Mouse (Mus musculus): Measurements from ENCODE around the gene Crybb2.

Crybb2 gene

DNA sequence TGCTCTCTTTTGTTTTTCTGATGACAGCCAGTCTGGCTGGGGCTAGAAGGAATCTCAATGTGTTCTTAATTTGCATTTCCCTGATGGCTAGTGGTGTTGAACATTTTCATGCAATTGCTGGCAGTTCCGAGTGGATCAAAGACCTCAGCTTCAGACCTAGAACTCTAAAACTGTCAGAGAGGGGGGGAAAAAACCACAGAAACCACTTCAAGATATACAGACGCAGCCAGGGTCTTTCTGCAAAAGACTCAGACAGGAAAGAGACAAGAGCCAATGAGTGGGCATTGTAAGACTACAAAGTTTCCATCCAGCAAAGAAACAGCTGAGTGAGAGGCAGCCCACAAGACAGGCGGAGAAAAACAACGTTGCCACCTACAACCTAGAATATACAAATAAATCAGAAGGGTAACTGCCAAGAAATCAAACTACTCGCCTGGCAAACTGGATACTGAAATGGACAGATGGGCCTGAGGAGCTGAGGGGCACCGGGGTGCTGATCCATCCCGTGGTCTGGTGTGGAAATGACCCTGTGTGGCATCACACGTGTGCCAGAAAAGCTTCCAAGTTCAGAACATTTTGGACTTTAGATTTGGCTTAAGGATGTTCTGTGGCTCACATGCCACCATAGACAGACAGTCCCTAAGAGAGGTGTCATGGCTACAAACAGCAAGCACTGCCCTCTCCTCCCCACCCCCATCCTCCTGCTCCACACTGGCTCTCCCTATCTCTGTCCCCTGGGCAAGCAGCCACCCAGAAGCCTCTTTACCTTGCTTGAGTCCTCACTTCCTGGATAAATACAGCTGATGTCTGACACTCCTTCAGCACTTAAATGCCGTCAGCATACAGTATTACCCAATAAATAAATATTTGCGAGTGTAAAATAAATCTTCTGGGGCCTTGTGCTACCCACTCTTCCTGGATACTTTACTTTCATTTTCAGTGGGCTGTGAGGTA is 34.5 kb downstream of the Crybb2 start:
- in situ Hi-C loops (cut with MboI, MseI), result no loop called here

DNA sequence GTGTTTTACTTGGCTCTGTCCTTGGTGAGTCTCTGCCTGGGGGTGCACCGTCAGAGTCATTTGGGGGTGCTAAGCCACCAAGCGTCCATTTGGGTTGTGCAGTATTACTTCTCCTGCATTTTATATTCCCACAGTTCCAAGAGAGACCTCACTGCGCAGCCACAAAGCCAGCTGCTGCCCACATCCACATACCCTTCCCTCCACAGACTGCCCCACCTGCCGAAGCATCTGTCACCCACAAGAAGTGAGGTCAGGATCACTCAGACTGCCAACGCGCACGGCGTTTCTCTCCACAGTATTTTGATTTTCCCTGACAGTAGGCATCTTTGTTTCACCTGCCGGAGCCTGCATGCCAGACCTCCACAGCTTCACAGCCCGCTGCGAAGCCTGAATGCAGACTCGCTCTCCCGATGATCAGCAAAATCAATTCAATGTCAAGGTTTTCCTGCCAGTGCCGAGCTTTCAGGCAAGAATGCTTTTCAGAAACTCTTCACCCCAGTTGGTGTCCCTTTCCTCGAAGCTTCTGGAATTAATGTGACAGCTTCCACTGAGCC is 38.6 kb downstream of the Crybb2 start:
- in situ Hi-C loops (cut with MboI, MseI), result no loop called here

DNA sequence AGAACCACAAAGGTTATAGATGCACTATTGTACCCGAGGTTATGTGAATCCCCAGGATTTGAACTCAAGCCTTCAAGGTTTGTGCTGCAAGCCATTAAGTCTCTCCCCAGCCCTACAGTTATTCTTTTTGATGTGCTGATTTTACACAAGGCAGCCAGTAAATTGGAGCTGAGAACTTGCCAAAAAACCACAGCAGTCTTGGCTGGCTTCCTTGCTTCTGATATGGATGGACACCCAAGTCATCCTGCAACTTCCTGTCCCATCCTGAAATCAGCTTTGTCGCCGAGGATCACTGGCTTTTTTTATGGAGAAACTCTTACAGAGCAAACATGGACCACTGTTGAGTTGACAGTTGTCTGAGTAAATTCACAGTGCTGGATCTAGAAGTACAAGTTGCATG is 39.8 kb downstream of the Crybb2 start:
- in situ Hi-C loops (cut with MboI, MseI), result no loop called here

DNA sequence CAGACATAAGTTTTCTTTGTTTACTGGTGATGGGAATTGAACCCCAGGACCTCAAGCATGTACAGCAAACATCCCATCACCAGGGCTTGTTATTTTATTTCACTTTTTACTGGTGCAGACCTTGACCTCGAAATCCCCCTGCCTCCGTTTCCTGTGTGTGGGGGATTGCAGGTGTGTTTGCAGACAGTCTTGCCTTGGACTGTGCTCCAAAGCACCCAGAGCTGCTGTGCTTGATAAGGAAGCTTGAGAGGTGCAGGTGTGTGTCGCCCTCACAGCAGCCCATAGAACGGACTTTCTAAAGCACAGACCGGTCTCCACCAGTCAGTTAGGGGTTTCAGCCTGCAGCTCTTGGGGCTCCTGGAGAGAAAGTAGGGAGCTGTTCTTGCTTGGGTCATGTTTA is 43.2 kb downstream of the Crybb2 start:
- in situ Hi-C loops (cut with MboI, MseI), result no loop called here

DNA sequence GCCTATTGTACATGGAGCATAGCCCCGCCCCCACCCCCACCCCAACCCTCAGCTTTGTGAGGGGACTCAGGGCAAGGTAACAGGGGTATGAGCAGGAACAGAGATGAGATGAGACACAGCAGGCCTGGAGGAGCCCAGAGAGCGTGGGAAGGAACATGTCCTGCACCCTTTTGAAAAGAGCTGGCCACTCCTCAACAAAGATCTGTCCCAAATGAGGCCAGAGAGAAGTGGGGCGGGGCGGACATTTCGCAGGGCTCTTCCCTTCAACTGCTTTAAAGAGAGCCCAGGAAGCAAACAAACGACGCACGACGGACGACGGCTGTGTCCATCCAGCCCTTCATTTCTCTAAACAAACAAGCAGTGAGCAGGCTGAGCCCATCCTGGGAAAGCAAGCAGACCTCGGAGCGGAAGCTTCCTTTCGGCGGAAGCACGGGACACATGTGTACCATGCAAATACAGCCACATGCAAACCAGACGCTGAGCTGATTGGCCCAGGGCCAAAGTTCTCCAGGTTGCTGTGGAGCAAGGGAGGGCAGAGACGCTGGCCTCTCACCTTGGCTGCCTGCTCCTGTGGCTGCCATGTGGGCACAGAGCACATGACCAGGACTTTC is 45.7 kb downstream of the Crybb2 start:
- in situ Hi-C loops (cut with MboI, MseI), result no loop called here

DNA sequence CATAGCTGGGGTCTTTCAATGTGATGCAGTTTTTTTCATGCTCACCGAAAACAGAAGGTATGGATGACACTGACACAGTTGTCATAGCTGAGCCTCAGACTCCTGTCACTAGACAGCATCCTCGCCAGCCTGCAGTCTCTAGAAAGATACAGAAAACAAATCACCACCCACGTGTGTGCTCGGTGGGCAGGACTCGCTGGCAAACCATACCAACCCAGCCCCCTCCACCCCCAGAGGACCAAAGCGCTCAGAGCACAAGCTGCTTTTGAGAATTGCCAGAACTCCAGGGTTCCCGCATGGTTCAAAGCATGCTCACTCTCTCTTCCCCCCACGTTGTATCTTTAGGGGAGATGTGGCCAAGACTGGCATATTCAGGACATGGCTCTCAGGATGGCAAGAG is 51.7 kb downstream of the Crybb2 start:
- in situ Hi-C loops (cut with MboI, MseI), result no loop called here

DNA sequence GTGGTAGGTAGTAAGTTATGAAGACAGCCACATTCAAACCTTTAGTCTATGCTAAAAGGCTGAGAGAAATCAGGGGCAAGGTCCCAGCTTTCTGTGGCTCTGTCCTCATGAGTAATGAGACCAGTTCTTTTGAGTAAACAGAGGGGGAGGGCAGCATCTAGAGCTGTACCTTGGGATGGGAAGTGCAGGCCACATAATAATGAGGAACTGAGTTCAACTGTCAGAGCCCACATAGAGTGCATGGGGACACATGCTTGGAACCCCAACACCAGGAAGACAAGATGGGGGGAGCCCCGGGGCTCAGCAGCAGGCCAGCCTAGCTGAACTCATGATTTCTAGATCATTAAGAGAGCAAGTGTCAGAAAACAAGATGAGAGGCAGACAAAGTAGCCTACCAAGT is 52.9 kb downstream of the Crybb2 start:
- in situ Hi-C loops (cut with MboI, MseI), result no loop called here

DNA sequence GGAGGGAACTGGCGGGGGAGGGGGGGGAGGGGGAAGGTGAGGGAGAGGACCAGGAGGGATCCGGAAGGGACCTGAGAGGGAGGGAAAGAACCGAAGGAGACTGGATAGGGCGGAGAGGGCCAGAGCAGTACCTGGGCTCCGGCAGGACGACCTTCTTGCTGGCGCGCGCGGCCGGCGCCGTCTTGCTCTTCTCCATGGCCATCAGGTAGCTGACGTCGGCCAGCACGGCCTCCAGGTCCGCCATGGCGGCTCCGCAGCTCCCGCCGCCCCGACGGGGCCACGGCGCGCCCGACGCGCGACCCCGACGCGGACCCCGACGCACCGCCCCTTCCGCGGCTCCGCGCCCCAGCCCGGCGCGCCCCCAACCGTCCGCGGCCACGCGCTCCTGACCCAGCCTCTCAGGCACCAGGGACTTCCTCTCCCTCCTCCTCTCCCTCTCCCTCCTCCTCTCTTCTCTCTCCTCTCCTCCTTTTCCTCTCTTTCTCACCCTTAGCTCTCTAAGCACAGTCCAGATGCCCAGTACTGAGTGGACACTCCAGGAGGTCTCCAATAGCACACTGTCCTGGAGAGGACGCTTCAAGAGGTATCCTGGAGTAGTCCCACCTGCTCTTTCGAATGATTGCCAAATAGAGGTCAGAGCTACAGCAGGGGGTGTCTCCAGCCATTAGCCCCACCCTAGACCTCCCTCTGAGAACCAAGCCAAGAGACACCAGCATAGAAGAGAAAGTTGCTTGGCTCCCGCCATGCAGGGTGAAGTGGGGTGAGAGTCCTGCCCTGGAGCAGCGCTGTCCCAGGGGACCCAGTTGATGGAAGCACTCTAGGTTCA is 54.5 kb downstream of the Crybb2 start, which contains the start of gene Grk3:
Gene Grk3 (minus strand): TSS at position 556 of the 826 bp plus-strand sequence.
- in situ Hi-C loops (cut with MboI, MseI), result no loop called here

DNA sequence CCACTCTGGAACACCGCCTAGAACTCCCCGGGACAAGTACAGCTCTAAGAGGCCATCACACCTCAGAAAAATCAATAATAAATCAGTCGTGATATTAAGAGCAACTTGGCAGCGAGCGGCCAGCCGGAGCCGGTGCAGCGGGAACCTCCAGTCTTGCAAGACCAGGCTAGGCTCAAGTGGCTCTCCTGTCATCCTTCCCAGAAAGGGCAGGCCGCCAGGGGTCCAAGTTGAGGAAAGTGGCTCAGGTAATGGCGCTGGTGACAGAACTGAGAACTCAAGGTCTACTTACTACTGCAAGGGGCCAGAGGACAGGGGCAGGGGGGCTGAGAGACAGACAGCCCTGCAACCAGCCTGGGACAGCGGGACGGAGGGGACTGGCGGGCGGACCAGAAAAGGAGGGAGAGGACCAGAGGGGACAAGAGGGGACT is 55.1 kb downstream of the Crybb2 start:
- in situ Hi-C loops (cut with MboI, MseI), result no loop called here

DNA sequence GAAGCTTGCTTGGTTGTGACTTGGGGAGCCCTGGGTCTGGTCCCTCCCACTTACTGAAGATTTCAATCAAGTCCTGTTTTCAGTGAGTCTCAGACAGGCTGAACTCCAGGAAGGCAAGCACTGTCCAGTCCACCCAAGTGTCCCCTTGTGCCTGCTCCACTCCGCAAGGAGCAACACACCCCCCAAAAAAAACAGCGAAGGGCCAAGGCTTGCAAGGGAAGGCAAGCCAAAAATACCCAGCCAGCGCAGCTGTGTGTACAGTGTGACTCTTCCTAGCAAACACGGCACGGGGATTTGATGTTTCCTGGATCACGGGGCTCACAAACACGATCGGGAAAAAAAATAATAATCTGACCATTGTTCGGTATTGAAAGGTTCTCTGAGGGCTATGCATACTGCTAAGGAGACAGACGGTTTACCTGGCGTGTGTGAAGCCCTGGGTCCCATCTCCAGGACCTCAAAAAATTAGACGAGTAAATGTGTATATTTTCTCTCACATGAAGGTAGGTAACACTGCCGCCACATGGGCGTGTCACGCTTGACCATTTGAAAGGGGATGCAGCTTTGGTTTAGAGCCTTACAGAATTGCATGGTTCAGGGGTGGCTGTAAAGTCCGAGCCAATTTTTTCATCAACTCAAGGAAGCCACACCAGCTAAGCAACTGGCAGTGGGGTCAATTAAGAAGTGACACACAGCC is 55.7 kb downstream of the Crybb2 start:
- in situ Hi-C loops (cut with MboI, MseI), result no loop called here

DNA sequence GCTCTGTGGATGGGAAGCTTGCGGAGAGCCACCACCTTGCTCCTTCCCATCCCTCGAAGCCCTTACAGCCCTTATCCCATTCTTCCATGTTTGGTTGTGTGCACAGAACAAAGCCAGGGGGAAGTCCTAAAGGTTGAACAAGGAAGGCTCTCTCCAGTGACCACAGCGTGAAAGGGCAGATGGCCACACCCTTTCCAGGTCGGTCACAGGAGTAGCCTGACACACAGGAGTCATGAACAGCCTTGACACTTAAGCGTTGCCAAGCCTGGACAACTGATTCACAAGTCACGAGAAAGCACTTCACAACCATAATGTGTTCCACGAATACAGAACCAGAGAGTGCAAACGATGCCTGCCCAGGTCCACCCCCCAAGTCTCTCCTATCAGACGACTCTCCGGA is 58.0 kb downstream of the Crybb2 start:
- in situ Hi-C loops (cut with MboI, MseI), result no loop called here

DNA sequence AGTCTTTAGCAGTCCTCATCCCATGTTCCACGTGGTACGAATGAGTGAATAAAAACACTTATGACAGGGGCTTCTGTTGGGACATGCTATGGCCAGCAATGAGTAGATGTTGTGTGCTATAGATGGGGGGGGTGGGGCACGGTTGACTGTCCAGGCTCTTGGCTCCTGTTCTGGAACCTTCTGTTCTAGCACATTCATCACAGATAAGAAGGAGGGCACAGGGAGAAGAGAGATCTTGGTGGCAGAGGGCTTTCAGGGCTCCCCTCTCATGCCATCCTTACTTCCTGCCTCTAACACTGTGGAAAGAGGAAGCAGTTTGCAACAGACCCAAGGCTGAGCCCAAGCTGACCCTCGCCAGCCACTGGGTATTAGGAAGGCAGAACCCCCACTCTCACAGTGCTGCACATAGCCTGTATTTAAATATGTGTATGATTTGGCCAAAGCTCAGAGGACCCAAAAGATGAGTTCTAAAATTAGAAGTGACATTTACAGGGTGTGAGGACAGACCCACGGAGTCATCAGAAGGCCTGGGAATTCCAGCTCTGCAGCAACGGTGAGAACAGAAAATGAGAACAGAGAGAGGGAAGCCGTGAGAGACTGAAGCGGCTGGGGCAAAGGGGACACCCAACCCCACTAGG is 60.6 kb downstream of the Crybb2 start:
- in situ Hi-C loops (cut with MboI, MseI), result no loop called here

DNA sequence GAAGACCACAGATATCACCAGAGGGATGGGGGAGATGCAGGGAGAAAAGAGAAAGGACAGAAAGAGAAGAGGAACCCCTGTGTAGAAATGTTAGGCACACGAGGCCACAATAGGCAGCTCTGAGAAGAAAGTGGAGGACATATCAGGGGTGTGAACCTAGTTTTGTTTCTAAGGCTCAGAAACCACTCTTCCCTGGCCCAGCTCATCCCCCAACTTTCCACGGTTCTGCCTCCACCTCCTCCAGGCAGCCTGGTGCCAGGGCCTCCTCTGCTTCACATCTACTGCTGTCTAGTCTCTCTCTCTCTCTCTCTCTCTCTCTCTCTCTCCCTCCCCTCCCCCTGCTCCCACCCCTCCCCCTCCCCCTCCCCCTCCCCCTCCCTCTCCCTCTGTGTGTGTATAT is 61.4 kb downstream of the Crybb2 start:
- in situ Hi-C loops (cut with MboI, MseI), result no loop called here

All from T-helper 1 cell (primary cell).